Mouse (Mus musculus) embryo, embryonic 9.5 days (tissue): Measurements from ENCODE around the gene Srek1.

Source experiments
- DNase-seq: peaks from one replicate; pipeline ENCODE4 v3.0.0-alpha.2; 2017; ENCODE audit errors: extremely low spot score

Srek1 gene

GRCm38 (mm10) chr13:103726872-103727271 is 47.5 kb downstream of the Srek1 start:
- no peak for DNase-seq

- DNase-seq, result no peak
Measured at GRCm38 (mm10) chr13:103711406-103712025, 62.9 kb downstream of the Srek1 start.

GRCm38 (mm10) chr13:103710359-103710781 is 64.0 kb downstream of the Srek1 start:
- peak; percentile 28 for DNase-seq

DNA sequence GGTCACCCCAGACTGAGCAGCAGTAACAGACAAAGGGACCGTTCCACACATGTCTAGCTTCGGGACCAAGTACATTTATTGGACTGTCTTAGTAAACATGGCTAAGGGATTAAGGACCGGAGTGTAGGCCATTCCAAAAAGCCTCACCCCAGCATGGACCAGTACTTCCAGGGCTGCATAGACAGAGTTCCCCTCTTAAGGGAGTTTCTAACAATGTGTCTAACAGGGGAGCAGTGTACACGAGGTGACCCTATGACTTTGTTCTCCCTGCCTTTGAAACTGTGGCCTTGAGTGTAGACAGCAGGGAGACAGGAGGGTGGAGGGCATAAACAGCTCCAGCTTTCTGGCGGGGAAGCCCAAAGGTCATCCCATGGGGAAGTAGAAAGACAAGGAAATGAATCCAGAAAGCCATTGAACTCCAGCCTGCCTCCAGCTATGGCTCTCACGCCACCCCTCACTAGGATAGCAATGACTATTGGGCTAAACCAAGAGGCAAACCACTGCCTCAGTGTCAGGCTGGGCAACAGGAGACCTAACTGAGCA is 68.9 kb downstream of the Srek1 start:
- no peak for DNase-seq

- no peak for DNase-seq
Measured at GRCm38 (mm10) chr13:103703833-103704232, 70.6 kb downstream of the Srek1 start.

DNA sequence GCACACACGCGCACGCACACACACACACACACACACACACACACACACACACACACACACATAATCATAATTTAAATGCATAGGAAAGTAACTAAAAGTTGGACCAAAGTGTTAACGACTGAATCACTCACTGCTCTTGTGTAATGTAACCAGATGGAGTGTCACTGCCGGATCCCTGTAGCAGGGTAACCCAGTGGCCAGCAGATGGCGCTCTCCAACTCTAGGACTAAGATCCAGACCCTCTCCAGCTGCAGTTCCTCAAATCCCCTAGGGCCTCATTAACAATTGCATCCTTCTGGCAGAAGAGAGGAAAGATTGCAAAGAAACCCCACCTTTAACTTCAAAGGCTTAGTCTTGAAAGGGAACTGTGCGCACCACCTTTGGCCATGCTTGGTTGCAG is 71.0 kb downstream of the Srek1 start:
- DNase-seq, result peak; percentile 78

DNA sequence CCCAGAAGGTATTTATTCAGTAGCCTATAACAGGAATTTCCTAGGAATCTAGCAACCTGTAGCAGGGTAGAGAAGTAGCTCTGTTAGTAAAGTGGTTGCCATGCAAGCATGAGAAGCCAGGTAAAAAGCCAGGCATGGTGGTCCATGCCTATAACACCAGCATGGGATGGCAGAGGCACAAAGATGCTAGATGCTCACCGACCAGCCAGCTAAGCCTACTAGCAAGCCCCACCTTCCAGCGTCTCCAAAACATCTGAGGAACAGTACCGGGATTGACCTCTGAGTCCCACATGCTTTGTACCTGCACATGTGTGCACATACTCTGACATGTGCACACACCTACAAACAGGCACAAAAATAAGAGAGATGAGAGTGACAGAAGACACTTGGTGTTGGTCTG is 72.1 kb downstream of the Srek1 start:
- DNase-seq, result no peak

GRCm38 (mm10) chr13:103700752-103701151 is 73.7 kb downstream of the Srek1 start:
- DNase-seq, result no peak

DNA sequence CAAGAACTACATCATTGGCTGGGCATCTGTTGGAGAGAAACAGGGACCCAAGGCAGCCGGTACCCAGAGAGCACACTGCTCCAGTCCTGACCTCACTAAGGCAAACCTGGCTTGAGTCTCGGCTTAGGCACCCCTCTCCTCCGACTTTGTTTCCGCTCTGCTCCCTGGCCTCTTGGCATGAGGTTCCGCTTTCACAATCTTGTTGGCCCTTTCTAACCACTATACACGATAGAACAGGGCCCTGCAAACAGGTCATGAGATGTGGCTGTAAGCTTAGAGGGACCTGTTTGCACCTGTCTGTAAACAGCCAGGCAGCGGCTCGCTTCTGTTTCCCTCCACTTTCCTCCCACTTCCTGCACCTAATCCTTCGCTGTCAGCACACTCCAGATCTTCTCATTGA is 76.4 kb downstream of the Srek1 start:
- no peak for DNase-seq

DNA sequence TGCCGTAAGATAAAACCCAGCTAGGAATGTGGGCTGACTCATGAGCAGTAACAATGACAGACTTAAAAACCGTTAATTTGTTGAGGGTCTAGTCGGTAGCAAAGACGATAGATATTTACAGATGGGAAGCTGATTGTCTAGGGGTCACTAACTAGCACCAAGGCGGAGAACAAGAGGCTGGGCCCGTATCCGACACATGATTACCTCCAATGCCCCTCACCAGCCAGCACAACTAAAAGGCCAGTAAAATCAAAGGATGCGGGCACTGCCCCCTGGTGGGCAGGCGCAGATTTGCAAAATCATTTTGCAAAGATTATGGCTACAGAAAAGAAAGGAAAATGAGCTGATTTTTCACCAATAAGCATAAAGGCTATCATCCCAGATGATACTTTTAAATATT is 78.2 kb downstream of the Srek1 start:
- peak; percentile 58 for DNase-seq

DNA sequence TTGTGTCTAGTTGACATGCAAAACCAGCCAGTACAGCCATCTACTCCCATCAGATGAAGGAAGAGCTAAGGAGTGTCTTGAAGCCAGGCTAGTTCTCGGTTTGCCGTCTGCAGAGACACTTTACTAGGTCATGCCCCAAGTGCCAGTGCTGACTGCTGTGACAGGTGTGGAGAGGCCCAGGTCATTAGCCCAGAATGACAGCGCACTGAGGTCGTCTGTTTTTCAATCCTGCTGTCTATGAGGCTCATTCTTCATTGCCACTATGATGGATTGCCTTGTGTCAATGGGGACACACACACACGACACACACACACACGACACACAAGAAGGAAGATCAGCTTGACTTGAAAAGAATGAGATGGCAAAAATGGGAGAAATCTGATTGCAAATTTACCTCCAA is 79.0 kb downstream of the Srek1 start:
- no peak for DNase-seq
